Mouse (Mus musculus): Measurements from ENCODE around the gene Cxcl9. TPM values are rescaled to one million over a fixed set of nuclear protein-coding genes. Genes with fewer than 3 reads are reported as not detected.
A peak's percentile ranks its signal among the peaks of the same experiment; 100 is the strongest.

Cxcl9 gene
- polyA plus RNA-seq, 1 experiment = 0.23 TPM

GRCm38 (mm10) chr5:92348794-92349413, 21.0 kb upstream of the Cxcl9 start, which contains the start of gene Cxcl10:
Cxcl10 (minus strand) TSS chr5:92348889.
- no peak for TF ChIP-seq CTCF (IDR thresholded peaks at IDR 0.05; ENCODE audit: borderline replicate concordance, insufficient read depth, low read length)
- no peak for TF ChIP-seq POLR2A (IDR thresholded peaks at IDR 0.05; ENCODE audit: low read depth, low read length)
- Histone ChIP-seq H3K27ac (ENCODE audit: insufficient read depth, low read length) (no peak within 1 kb of the TSS), H3K4me3 (ENCODE audit: insufficient read depth, low read length) (no peak within 1 kb of the TSS), H3K4me1 (ENCODE audit: control insufficient read depth, insufficient read depth, low read length) (0 out of 2 replicates have a peak, but pooled peaks cover 3% of the 10 kb centered on the region)

GRCm38 (mm10) chr5:92345006-92345405, 17.1 kb upstream of the Cxcl9 start:
- Histone ChIP-seq H3K4me1 (ENCODE audit: control insufficient read depth, insufficient read depth, low read length) (0 out of 2 replicates have a peak, but pooled peaks cover 3% of the 10 kb centered on the region), H3K4me3 (ENCODE audit: insufficient read depth, low read length) (no peak overlapping the region), H3K27ac (ENCODE audit: insufficient read depth, low read length) (no peak overlapping the region)
- TF ChIP-seq POLR2A (IDR thresholded peaks at IDR 0.05; ENCODE audit: low read depth, low read length) (no peak), CTCF (IDR thresholded peaks at IDR 0.05; ENCODE audit: borderline replicate concordance, insufficient read depth, low read length) (no peak)

GRCm38 (mm10) chr5:92340606-92341005, 12.7 kb upstream of the Cxcl9 start:
- Histone ChIP-seq H3K4me3 (ENCODE audit: insufficient read depth, low read length) (no peak overlapping the region), H3K4me1 (ENCODE audit: control insufficient read depth, insufficient read depth, low read length) (no peaks in the 10 kb centered on the region), H3K27ac (ENCODE audit: insufficient read depth, low read length) (no peak overlapping the region)
- TF ChIP-seq POLR2A (IDR thresholded peaks at IDR 0.05; ENCODE audit: low read depth, low read length) (no peak), CTCF (IDR thresholded peaks at IDR 0.05; ENCODE audit: borderline replicate concordance, insufficient read depth, low read length) (no peak)

DNA sequence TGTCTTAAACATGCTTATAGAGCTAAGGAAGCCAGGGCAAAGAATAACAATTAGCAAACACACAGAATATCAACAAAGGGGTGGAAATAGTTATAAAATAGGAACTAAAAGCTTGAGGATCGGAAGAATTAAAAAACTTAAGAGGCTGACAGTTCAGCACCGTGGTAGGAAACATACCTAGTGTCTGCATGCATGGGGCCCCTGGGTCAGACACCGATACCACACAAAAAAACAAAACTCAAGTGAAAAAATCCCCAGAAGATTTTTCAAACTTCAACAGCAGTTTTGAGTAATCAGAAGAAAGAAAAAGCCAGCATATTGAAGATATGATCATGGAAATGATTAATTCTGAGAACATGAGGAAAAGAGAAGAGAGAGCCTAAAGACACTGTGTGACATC, 8.9 kb upstream of the Cxcl9 start:
- no peak overlapping the region for H3K27ac ChIP-seq (ENCODE audit: insufficient read depth, low read length)
- no peaks in the 10 kb centered on the region; the same call in 1 of the 2 replicates for H3K4me1 ChIP-seq (ENCODE audit: control insufficient read depth, insufficient read depth, low read length)
- no peak overlapping the region for H3K4me3 ChIP-seq (ENCODE audit: insufficient read depth, low read length)
- TF ChIP-seq POLR2A (IDR thresholded peaks at IDR 0.05; ENCODE audit: low read depth, low read length) = no peak
- TF ChIP-seq CTCF (IDR thresholded peaks at IDR 0.05; ENCODE audit: borderline replicate concordance, insufficient read depth, low read length) = no peak

DNA sequence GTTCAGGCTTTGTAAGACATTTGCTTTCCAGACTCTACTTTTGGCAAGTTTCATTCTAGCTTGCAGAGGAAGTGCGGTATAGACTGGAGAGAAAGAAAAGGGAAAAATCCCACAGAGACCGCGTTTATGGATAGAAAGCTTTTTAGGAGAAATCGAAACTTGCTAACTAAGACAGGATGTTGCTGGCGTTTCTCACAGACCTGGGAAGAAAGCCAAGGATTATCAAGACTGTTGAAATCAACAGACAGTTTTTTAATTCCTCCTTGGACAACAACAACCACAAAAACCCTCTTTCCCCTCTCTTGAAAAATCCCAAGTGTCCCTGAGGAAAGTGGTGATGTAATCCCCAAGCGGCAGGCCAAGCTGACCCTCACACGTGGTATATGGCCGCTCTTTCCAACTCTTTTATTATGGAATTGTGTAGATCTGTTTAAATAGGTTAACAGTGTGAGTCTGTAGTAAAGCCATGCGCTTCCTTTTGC, 4.5 kb upstream of the Cxcl9 start:
- H3K27ac ChIP-seq (ENCODE audit: insufficient read depth, low read length) = peak overlapping the region; percentile 64
- TF ChIP-seq CTCF (IDR thresholded peaks at IDR 0.05; ENCODE audit: borderline replicate concordance, insufficient read depth, low read length) = no peak
- no peak for TF ChIP-seq POLR2A (IDR thresholded peaks at IDR 0.05; ENCODE audit: low read depth, low read length)
- H3K4me3 ChIP-seq (ENCODE audit: insufficient read depth, low read length) = no peak overlapping the region

DNA sequence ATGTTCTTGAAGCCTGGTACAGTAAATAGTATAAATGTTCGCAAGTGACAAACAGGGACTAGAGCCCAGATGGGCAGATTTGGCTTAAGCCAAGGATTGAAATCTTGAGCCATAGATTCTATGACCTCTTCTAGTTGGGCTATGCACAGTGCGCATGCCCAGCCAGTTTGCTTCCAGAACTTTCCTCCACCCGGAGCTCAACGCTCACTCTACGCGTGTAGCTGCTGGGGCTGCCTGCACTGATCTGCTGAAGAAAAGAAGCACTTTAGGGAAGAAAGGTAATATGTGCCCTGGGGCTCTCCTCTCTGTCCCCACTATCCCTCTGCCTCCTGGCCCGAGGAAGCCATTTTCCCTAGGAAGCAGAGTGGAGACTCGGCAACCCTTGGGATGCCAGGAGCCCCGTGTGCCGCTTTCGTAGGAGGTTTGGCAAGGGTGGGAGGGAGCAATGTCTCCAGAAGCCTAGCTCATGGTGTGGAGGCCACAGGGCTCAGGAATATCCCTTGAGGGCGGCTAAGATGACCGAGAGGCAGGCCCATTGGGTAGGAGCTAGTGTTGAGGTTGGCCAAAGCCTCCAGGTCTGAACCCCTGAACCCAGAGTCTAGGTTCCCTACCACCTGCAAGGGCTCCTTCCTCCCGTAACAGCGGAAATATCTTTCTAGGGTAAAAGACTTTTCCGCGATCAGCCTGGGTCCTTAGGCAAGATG, 3.9 kb upstream of the Cxcl9 start, which contains the start of gene Art3:
Art3 (plus strand) TSS at position 193 of the 704 bp plus-strand sequence.
- no peaks in the 10 kb centered on the region; the same call in 1 of the 2 replicates for H3K4me1 ChIP-seq (ENCODE audit: control insufficient read depth, insufficient read depth, low read length)
- no peak within 1 kb of the TSS for H3K4me3 ChIP-seq (ENCODE audit: insufficient read depth, low read length)
- TF ChIP-seq POLR2A (IDR thresholded peaks at IDR 0.05; ENCODE audit: low read depth, low read length) = no peak
- TF ChIP-seq CTCF (IDR thresholded peaks at IDR 0.05; ENCODE audit: borderline replicate concordance, insufficient read depth, low read length) = no peak
- peak within 1 kb of the TSS; percentile 64 for H3K27ac ChIP-seq (ENCODE audit: insufficient read depth, low read length)

More for the DNA sequence above, 4.5 kb upstream of the Cxcl9 start:
- H3K4me1 ChIP-seq (ENCODE audit: control insufficient read depth, insufficient read depth, low read length) = no peaks in the 10 kb centered on the region; the same call in 1 of the 2 replicates

DNA sequence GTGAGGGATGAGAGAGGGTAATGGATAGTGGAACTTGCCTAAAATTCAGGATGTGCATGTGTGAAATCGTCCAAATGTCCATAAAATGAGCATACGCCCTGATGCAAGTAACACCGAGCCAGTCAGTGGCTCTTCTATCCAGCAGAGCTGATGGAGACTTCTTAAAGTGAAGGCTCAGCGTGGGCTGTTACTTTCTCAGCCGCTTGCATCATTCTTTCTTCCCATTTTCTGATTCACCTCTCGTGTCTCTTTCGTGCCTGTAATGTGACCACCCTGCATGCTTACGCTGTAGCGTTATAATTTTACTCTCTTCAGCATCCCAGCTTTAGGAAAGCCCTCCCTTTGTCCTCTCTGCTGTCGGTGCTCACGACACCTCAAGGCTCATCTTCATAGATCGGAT, 3.2 kb upstream of the Cxcl9 start:
- no peak overlapping the region for H3K4me3 ChIP-seq (ENCODE audit: insufficient read depth, low read length)
- no peak overlapping the region for H3K27ac ChIP-seq (ENCODE audit: insufficient read depth, low read length)
- H3K4me1 ChIP-seq (ENCODE audit: control insufficient read depth, insufficient read depth, low read length) = no peaks in the 10 kb centered on the region; the same call in 1 of the 2 replicates
- TF ChIP-seq POLR2A (IDR thresholded peaks at IDR 0.05; ENCODE audit: low read depth, low read length) (no peak), CTCF (IDR thresholded peaks at IDR 0.05; ENCODE audit: borderline replicate concordance, insufficient read depth, low read length) (no peak)

DNA sequence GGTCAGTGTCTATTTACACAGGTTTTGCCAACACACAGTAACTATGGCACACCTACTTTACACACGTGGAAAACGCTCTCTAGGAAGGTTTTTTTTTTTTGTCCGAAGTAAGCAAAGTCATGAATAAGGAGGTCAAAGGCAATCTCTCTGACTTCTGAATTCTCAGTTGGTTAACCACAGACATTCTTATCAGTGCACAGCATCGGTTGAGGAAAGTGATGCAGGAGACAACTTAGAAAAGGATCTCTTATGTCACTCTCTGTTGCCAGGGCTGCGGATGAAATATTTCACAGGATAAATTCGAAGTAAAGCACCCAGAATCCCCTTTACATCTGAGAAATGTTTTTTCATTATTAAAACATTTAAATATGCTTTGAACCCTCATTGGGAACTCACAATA, 512 bp downstream of the Cxcl9 start:
- TF ChIP-seq CTCF (IDR thresholded peaks at IDR 0.05; ENCODE audit: borderline replicate concordance, insufficient read depth, low read length) (no peak), POLR2A (IDR thresholded peaks at IDR 0.05; ENCODE audit: low read depth, low read length) (no peak)
- Histone ChIP-seq H3K4me3 (ENCODE audit: insufficient read depth, low read length) (no peak overlapping the region), H3K27ac (ENCODE audit: insufficient read depth, low read length) (no peak overlapping the region), H3K4me1 (ENCODE audit: control insufficient read depth, insufficient read depth, low read length) (peaks cover 2% of the 10 kb centered on the region; the same call in 1 of the 2 replicates)

GRCm38 (mm10) chr5:92323264-92323663, 4.6 kb downstream of the Cxcl9 start:
- H3K4me3 ChIP-seq (ENCODE audit: insufficient read depth, low read length) = no peak overlapping the region
- peaks cover 5% of the 10 kb centered on the region; the same call in 1 of the 2 replicates for H3K4me1 ChIP-seq (ENCODE audit: control insufficient read depth, insufficient read depth, low read length)
- TF ChIP-seq POLR2A (IDR thresholded peaks at IDR 0.05; ENCODE audit: low read depth, low read length) (no peak), CTCF (IDR thresholded peaks at IDR 0.05; ENCODE audit: borderline replicate concordance, insufficient read depth, low read length) (no peak)
- no peak overlapping the region for H3K27ac ChIP-seq (ENCODE audit: insufficient read depth, low read length)

DNA sequence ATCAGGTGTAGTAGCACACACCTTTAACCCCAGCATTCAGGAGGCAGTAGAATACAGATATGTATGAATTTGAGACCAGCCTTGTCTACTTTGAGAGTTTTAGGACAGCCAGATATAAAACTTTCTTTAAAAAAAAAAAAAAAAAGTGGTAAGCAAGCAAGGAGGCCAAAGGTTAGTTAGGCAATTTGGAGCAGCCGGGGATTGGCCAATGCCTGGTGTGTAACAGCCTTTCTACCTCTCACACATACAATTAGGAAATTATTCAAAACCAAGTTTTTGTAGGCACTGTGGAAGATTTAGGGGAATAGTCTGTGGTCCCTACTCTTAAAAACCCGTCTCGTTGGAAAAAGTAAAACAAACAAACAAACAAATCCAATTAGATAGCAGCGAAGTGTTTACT, 5.3 kb downstream of the Cxcl9 start:
- Histone ChIP-seq H3K4me3 (ENCODE audit: insufficient read depth, low read length) (no peak overlapping the region), H3K4me1 (ENCODE audit: control insufficient read depth, insufficient read depth, low read length) (peaks cover 5% of the 10 kb centered on the region; the same call in 1 of the 2 replicates), H3K27ac (ENCODE audit: insufficient read depth, low read length) (0 out of 2 replicates have a peak overlapping the region, but pooled peaks have one; percentile 50)
- TF ChIP-seq POLR2A (IDR thresholded peaks at IDR 0.05; ENCODE audit: low read depth, low read length) = no peak
- TF ChIP-seq CTCF (IDR thresholded peaks at IDR 0.05; ENCODE audit: borderline replicate concordance, insufficient read depth, low read length) = no peak

Measured in embryonic fibroblast, embryonic 13.5 days (primary cell).